Mouse (Mus musculus) liver, embryonic 13.5 days (tissue): ENCODE data around the gene Spata33. TPM values are rescaled to one million over a fixed set of nuclear protein-coding genes. Genes with fewer than 3 reads are reported as not detected.

Source experiments
- polyA plus RNA-seq: library from polyadenylated mRNA; unstranded; fragments of >200 nt; fragmentation: Nextera tagmentation; extraction: Ambion mirVana; gene quantifications from 2 replicates; pipeline ENCODE4 v1.2.1, GENCODE M21; 2015

The Spata33 gene
- polyA plus RNA-seq, 1 experiment from 2014 or later = 0.37 TPM

Other genes starting within 250 kb of the Spata33 start
- gene Ankrd11, start 170.6 kb upstream of the Spata33 start, polyA plus RNA-seq = 10.7 and 13.6 TPM in 2 replicates
- 25.3 and 25.7 TPM in 2 replicates for gene Spg7, start 149.9 kb upstream of the Spata33 start, polyA plus RNA-seq
- 1,172 and 1,189 TPM in 2 replicates for gene Rpl13, start 110.5 kb upstream of the Spata33 start, polyA plus RNA-seq
- 1.2 TPM in 2 replicates for gene Cpne7, start 95.5 kb upstream of the Spata33 start, polyA plus RNA-seq
- 1.0 and 1.3 TPM in 2 replicates for gene Sult5a1, start 54.5 kb upstream of the Spata33 start, polyA plus RNA-seq
- gene Dpep1, start 26.6 kb upstream of the Spata33 start, polyA plus RNA-seq = 0.14 and 0.24 TPM in 2 replicates
- 74.6 and 77.5 TPM in 2 replicates for gene Chmp1a, start 69 bp upstream of the Spata33 start, polyA plus RNA-seq
- gene Cdk10, start 12.0 kb downstream of the Spata33 start, polyA plus RNA-seq = 11.8 and 12.0 TPM in 2 replicates
- gene Spata2l, start 23.4 kb downstream of the Spata33 start, polyA plus RNA-seq = 1.2 TPM in 2 replicates
- 6.3 and 7.1 TPM in 2 replicates for gene Zfp276, start 41.4 kb downstream of the Spata33 start, polyA plus RNA-seq
- gene Vps9d1, start 41.5 kb downstream of the Spata33 start, polyA plus RNA-seq = 4.0 and 4.4 TPM in 2 replicates
- gene Fanca, start 105.7 kb downstream of the Spata33 start, polyA plus RNA-seq = 18.3 and 21.3 TPM in 2 replicates
- gene Spire2, start 119.9 kb downstream of the Spata33 start, polyA plus RNA-seq = 3.1 and 3.4 TPM in 2 replicates
- gene Tcf25, start 160.9 kb downstream of the Spata33 start, polyA plus RNA-seq = 63.6 and 73.7 TPM in 2 replicates
- not detected in 2 replicates for gene Mc1r, start 194.3 kb downstream of the Spata33 start, polyA plus RNA-seq
- 1.4 and 1.9 TPM in 2 replicates for gene Tubb3, start 198.6 kb downstream of the Spata33 start, polyA plus RNA-seq
- 13.0 and 14.8 TPM in 2 replicates for gene Def8, start 210.7 kb downstream of the Spata33 start, polyA plus RNA-seq